Mouse (Mus musculus) lung, postnatal 0 days (tissue): ENCODE measurements around the gene Mapkapk5. TPM values are rescaled to one million over a fixed set of nuclear protein-coding genes. Genes with fewer than 3 reads are reported as not detected.
"Not testable (repeated sequence)": the region's sequence is repeated elsewhere in the genome, so short reads cannot be mapped to it uniquely, and the experiment has no call there.

ENCODE experiments used
- ATAC-seq: fragments of 200-750 bp; cut with Nextera tagmentation; 2 replicates; pipeline ENCODE4 v1.8.0; 2017; ENCODE audit warnings: moderate library complexity
- DNase-seq: peaks from one replicate; pipeline ENCODE4 v3.0.0-alpha.2; 2016; ENCODE audit warnings: low spot score
- H3K27ac ChIP-seq: fragments of 300-500 bp; sonication (generic); 2 replicates; pipeline ENCODE4 v1.5.1; 2014; ENCODE audit warnings: antibody characterized with exemption, mild to moderate bottlenecking, low read length, mixed read lengths
- H3K27me3 ChIP-seq: fragments of 300-500 bp; sonication (generic); replicated peaks from 2 replicates; pipeline ENCODE4 v1.6.1; 2014; ENCODE audit warnings: low read length, mixed read lengths; ENCODE audit not compliant: insufficient read depth
- H3K36me3 ChIP-seq: fragments of 300-500 bp; sonication (generic); 2 replicates; pipeline ENCODE4 v1.6.1; 2014; ENCODE audit warnings: low read length, mixed read lengths; ENCODE audit not compliant: insufficient read depth
- H3K4me1 ChIP-seq: fragments of 300-500 bp; sonication (generic); 2 replicates; pipeline ENCODE4 v1.6.1; 2014; ENCODE audit warnings: antibody characterized with exemption, low read depth, low read length, mixed read lengths; ENCODE audit not compliant: insufficient read depth
- H3K4me2 ChIP-seq: fragments of 300-500 bp; sonication (generic); replicated peaks from 2 replicates; pipeline ENCODE4 v1.6.1; 2014; ENCODE audit warnings: low read depth, mild to moderate bottlenecking, low read length, moderate library complexity, mixed read lengths
- H3K4me3 ChIP-seq: fragments of 300-500 bp; sonication (generic); 2 replicates; pipeline ENCODE4 v1.5.1; 2014; ENCODE audit warnings: low read depth, low read length
- H3K9ac ChIP-seq: fragments of 300-500 bp; sonication (generic); replicated peaks from 2 replicates; pipeline ENCODE4 v1.6.1; 2014; ENCODE audit warnings: low read depth, mild to moderate bottlenecking
- H3K9me3 ChIP-seq: fragments of 300-500 bp; sonication (generic); 2 replicates; pipeline ENCODE4 v1.6.1; 2016; ENCODE audit warnings: low read length, mixed read lengths
- CTCF ChIP-seq: IDR thresholded peaks from 2 replicates; pipeline ENCODE4 v1.5.1; 2016; ENCODE audit warnings: antibody characterized with exemption, mild to moderate bottlenecking
- EP300 ChIP-seq: IDR thresholded peaks from 2 replicates; pipeline ENCODE4 v1.6.1; 2016; ENCODE audit warnings: antibody characterized with exemption, mild to moderate bottlenecking, control low read depth
- WGBS: fragments of 180-500 bp; shearing (Covaris S2); extraction: QIAGEN DNeasy Blood & Tissue Kit; methylation state at CpG from one replicate; pipeline ENCODE4 v1.1.7; 2014; 5-methylcytosine and 5-hydroxymethylcytosine counted together
- polyA plus RNA-seq: library from polyadenylated mRNA; unstranded; fragments of >200 nt; fragmentation: Nextera tagmentation; extraction: Ambion mirVana; gene quantifications from 2 replicates; pipeline ENCODE4 v1.2.1, GENCODE M21; 2015

The Mapkapk5 gene
- polyA plus RNA-seq, 1 experiment from 2014 or later, result 42.1 TPM

DNA sequence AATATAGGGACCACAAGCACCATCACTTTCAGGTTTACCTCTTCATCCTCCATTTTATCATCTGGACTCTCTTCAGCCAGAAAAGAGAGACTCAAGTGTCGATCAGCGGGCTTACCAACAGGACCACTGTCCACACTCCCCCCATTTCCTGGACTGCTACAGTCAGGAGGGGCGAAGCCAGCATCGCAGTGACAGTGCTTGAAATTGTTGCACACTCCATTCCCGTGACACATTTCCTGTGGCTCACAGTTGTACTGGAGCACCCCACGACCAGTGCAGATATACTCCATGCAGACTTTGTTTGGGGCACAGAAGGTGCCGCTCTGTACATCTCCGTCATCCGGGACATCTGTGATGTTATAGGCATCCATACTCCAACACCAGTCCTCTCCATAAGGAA is 26.7 kb downstream of the Mapkapk5 start:
- Histone ChIP-seq H3K4me3 (no peak overlapping the region), H3K9ac (no peak overlapping the region), H3K4me2 (no peak overlapping the region), H3K36me3 (0 out of 2 replicates have a peak, but pooled peaks cover 7% of the 10 kb centered on the region), H3K27ac (no peak overlapping the region), H3K27me3 (no peaks in the 10 kb centered on the region), H3K9me3 (no peaks in the 10 kb centered on the region), H3K4me1 (no peaks in the 10 kb centered on the region)
- no peak for DNase-seq
- TF ChIP-seq CTCF (no peak), EP300 (no peak)
- 84% methylated on average over 9 of the region's 9 CpGs for WGBS
- ATAC-seq, result no peak

DNA sequence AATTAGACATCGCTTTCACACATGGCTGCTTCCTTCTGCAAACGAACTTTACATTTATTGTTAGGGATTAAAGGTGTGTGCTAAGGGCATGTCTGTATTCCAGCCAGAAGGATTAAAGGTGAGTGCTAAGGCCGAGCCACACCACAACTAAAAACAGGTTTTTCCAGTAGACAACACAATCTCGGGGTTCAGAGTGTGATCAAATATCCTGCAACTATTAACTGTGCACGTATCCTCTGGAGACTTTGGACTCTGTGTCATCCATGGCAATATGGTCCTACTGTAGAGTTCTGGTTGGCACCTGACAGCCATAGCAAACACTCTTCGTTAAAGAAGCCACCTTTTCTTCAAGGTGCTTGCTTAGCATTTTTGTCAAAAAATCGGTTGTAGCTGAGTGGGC is 35.7 kb downstream of the Mapkapk5 start:
- ATAC-seq, result no peak
- TF ChIP-seq EP300 (no peak), CTCF (no peak)
- no peak overlapping the region for H3K27ac ChIP-seq
- no peak overlapping the region for H3K4me2 ChIP-seq
- no peaks in the 10 kb centered on the region for H3K36me3 ChIP-seq
- no peak overlapping the region for H3K9ac ChIP-seq
- no peaks in the 10 kb centered on the region for H3K27me3 ChIP-seq
- H3K9me3 ChIP-seq, result no peaks in the 10 kb centered on the region
- no peak overlapping the region for H3K4me3 ChIP-seq
- WGBS, result 72% methylated on average over 7 of the region's 7 CpGs
- no peak for DNase-seq
- no peaks in the 10 kb centered on the region for H3K4me1 ChIP-seq

DNA sequence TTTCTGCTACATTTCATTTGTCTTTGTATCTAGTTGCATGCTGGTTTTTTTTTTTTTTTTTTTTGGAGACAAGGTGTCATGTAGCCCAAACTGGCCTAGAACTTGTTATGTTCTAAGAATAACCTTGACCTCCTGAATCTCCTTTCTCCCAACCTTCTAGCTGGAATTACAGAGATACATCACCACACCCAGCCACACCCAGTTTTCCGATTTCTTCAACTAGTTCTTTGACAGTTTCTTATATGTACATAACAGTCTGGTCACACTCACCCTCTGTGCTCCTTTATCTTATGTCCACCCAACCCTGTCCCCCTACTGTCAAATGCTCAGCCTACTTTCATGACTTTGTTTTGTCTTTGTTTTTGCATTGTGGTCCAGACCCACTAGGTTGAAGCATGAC is 38.9 kb downstream of the Mapkapk5 start:
- Histone ChIP-seq H3K4me1 (no peaks in the 10 kb centered on the region), H3K9ac (no peak overlapping the region)

DNA sequence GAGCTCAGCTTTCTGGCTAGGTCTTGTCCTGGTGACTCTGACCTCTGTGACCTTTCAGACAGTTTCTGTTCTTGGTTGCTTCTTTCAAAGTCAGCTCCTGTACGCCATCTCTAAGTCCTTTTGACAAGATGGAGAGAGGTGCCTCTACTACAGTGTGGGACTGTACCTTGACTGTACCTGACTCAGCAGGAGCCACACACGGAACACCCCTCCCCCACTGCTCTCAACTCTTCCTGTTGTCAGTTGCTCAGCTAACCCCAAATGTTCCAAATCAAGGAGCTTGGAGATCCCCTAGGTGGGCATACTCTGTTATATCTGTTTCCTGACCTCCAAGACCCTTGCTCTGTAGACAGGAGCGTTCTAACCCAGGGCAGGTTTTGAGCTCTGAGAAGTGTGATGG is 42.5 kb downstream of the Mapkapk5 start, which contains the start of gene Adam1b:
Gene Adam1b, minus strand, starts transcription at position 205 of the 400 bp plus-strand sequence.
- WGBS, result 80% methylated on average over 3 of the region's 3 CpGs
- no peaks in the 10 kb centered on the region for H3K36me3 ChIP-seq
- H3K4me1 ChIP-seq, result no peaks in the 10 kb centered on the region
- ATAC-seq, result no peak
- DNase-seq, result no peak
- no peak within 1 kb of the TSS for H3K4me2 ChIP-seq
- no peaks in the 10 kb centered on the region for H3K9me3 ChIP-seq
- H3K4me3 ChIP-seq, result no peak within 1 kb of the TSS
- H3K27ac ChIP-seq, result no peak within 1 kb of the TSS
- H3K9ac ChIP-seq, result no peak within 1 kb of the TSS
- H3K27me3 ChIP-seq, result no peaks in the 10 kb centered on the region
- TF ChIP-seq EP300 (no peak), CTCF (no peak)

More for the DNA sequence above, 38.9 kb downstream of the Mapkapk5 start:
- H3K4me3 ChIP-seq, result no peak overlapping the region
- 94% methylated on average over 1 of the region's 1 CpGs for WGBS
- DNase-seq (no peak), ATAC-seq (no peak)
- no peaks in the 10 kb centered on the region for H3K27me3 ChIP-seq
- H3K27ac ChIP-seq, result no peak overlapping the region
- no peak for TF ChIP-seq CTCF
- no peak for TF ChIP-seq EP300
- no peak overlapping the region for H3K4me2 ChIP-seq
- H3K9me3 ChIP-seq, result no peaks in the 10 kb centered on the region
- H3K36me3 ChIP-seq, result no peaks in the 10 kb centered on the region

- H3K4me3 ChIP-seq, H3K4me2 ChIP-seq, H3K36me3 ChIP-seq, H3K9me3 ChIP-seq, H3K4me1 ChIP-seq, DNase-seq, H3K27ac ChIP-seq, H3K9ac ChIP-seq, H3K27me3 ChIP-seq, ATAC-seq: not testable (repeated sequence)
- 69% methylated on average over 8 of the region's 17 CpGs for WGBS
Measured at GRCm38 (mm10) chr5:121501424-121501996, 44.2 kb downstream of the Mapkapk5 start.

DNA sequence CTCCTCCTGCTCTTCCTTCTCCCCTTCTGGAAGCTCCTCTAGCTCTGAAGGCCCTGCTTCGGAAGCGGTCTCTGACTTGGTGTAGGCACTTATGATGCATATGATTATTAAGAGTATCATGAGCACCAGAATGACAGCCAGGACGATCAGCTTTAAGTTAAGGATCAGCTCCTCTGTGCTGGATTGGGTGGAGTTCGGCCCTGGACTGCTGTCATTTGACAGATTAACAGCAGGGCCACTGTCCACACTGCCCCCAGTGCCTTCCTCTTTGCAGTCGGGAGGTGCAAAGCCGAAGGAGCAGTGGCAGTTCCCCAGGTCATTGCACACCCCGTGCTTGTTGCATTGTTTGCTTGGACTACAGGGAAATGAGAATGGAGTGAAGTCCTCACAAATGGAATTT is 45.0 kb downstream of the Mapkapk5 start:
- Histone ChIP-seq H3K9ac (no peak overlapping the region), H3K36me3 (no peaks in the 10 kb centered on the region), H3K4me2 (no peak overlapping the region), H3K4me3 (no peak overlapping the region), H3K27me3 (no peaks in the 10 kb centered on the region), H3K4me1 (no peaks in the 10 kb centered on the region), H3K27ac (no peak overlapping the region), H3K9me3 (no peaks in the 10 kb centered on the region)
- WGBS, result 55% methylated on average over 7 of the region's 7 CpGs
- TF ChIP-seq EP300 (no peak), CTCF (no peak)
- ATAC-seq (no peak), DNase-seq (no peak)

GRCm38 (mm10) chr5:121493305-121493704 is 52.4 kb downstream of the Mapkapk5 start:
- WGBS, result 56% methylated on average over 8 of the region's 8 CpGs
- Histone ChIP-seq H3K27me3 (no peaks in the 10 kb centered on the region), H3K4me3 (no peak overlapping the region), H3K9ac (no peak overlapping the region), H3K9me3 (no peaks in the 10 kb centered on the region), H3K4me1 (no peaks in the 10 kb centered on the region), H3K4me2 (no peak overlapping the region), H3K27ac (no peak overlapping the region), H3K36me3 (no peaks in the 10 kb centered on the region)
- no peak for TF ChIP-seq EP300
- no peak for TF ChIP-seq CTCF
- no peak for ATAC-seq
- DNase-seq, result no peak
